Mouse (Mus musculus) ES-Bruce4 (cell line): ENCODE measurements around the gene Kirrel3. TPM values are rescaled to one million over a fixed set of nuclear protein-coding genes. Genes with fewer than 3 reads are reported as not detected.

Experiments
- H3K27ac ChIP-seq: 2 replicates; pipeline ENCODE4 v1.5.1; 2012; ENCODE audit warnings: low read length, inconsistent platforms; ENCODE audit not compliant: insufficient read depth
- H3K27me3 ChIP-seq: 2 replicates; pipeline ENCODE4 v1.6.1; 2012; ENCODE audit warnings: mild to moderate bottlenecking, low read length, inconsistent platforms; ENCODE audit not compliant: control insufficient read depth, poor library complexity, insufficient read depth, severe bottlenecking
- H3K36me3 ChIP-seq: 2 replicates; pipeline ENCODE4 v1.6.1; 2012; ENCODE audit warnings: inconsistent platforms, mild to moderate bottlenecking, low read length, moderate library complexity; ENCODE audit not compliant: control insufficient read depth, poor library complexity, insufficient read depth, severe bottlenecking
- H3K4me1 ChIP-seq: one replicate; pipeline ENCODE4 v1.8.1; 2011; ENCODE audit warnings: low read length; ENCODE audit not compliant: control insufficient read depth, insufficient read depth
- H3K4me3 ChIP-seq: 2 replicates; pipeline ENCODE4 v1.5.1; 2011; ENCODE audit warnings: low read depth, mild to moderate bottlenecking, low read length
- H3K9ac ChIP-seq: 2 replicates; pipeline ENCODE4 v1.6.1; 2012; ENCODE audit warnings: low read depth, mild to moderate bottlenecking, inconsistent platforms; ENCODE audit not compliant: poor library complexity, severe bottlenecking
- H3K9me3 ChIP-seq: replicated peaks from 2 replicates; pipeline ENCODE4 v1.6.1; 2012; ENCODE audit warnings: mild to moderate bottlenecking, low read length, inconsistent platforms; ENCODE audit not compliant: control insufficient read depth, poor library complexity, insufficient read depth, severe bottlenecking
- CTCF ChIP-seq: IDR thresholded peaks from one replicate; pipeline ENCODE4 v1.8.1; 2011; ENCODE audit warnings: low read depth, low read length
- EP300 ChIP-seq: IDR thresholded peaks from 2 replicates; pipeline ENCODE4 v1.6.1; 2011; ENCODE audit warnings: low read depth, low read length; ENCODE audit not compliant: insufficient read depth
- POLR2A ChIP-seq: IDR thresholded peaks from one replicate; pipeline ENCODE4 v1.8.1; 2011; ENCODE audit warnings: low read length; ENCODE audit not compliant: insufficient read depth
- polyA plus RNA-seq: library from polyadenylated mRNA; stranded (reverse); fragments of >200 nt; gene quantifications from 2 replicates; pipeline ENCODE4 v1.2.4, GENCODE M21; 2011; ENCODE audit warnings: low read depth; ENCODE audit not compliant: missing spikeins, insufficient read depth, insufficient read length

Kirrel3 gene
- polyA plus RNA-seq, 1 experiment = 0.52 TPM

- no peak overlapping the region for H3K27ac ChIP-seq
- no peaks in the 10 kb centered on the region for H3K36me3 ChIP-seq
Measured at GRCm38 (mm10) chr9:34977700-34978099, 492.0 kb downstream of the Kirrel3 start.

GRCm38 (mm10) chr9:34978229-34978628 is 492.5 kb downstream of the Kirrel3 start:
- H3K9ac ChIP-seq = no peak overlapping the region
- TF ChIP-seq EP300 = no peak
- no peak for TF ChIP-seq POLR2A
- no peak for TF ChIP-seq CTCF
- H3K4me1 ChIP-seq = no peaks in the 10 kb centered on the region
- H3K36me3 ChIP-seq = no peaks in the 10 kb centered on the region
- no peaks in the 10 kb centered on the region for H3K27me3 ChIP-seq
- H3K4me3 ChIP-seq = no peak overlapping the region
- no peaks in the 10 kb centered on the region for H3K9me3 ChIP-seq
- H3K27ac ChIP-seq = no peak overlapping the region

More at GRCm38 (mm10) chr9:34977700-34978099, 492.0 kb downstream of the Kirrel3 start:
- H3K4me1 ChIP-seq = no peaks in the 10 kb centered on the region
- H3K9me3 ChIP-seq = no peaks in the 10 kb centered on the region
- H3K4me3 ChIP-seq = no peak overlapping the region
- no peak overlapping the region for H3K9ac ChIP-seq
- H3K27me3 ChIP-seq = no peaks in the 10 kb centered on the region
- no peak for TF ChIP-seq POLR2A
- no peak for TF ChIP-seq CTCF
- TF ChIP-seq EP300 = no peak

- no peaks in the 10 kb centered on the region for H3K9me3 ChIP-seq
- no peak overlapping the region for H3K4me3 ChIP-seq
- H3K27me3 ChIP-seq = no peaks in the 10 kb centered on the region
- no peaks in the 10 kb centered on the region for H3K4me1 ChIP-seq
- no peak overlapping the region for H3K27ac ChIP-seq
- H3K9ac ChIP-seq = no peak overlapping the region
- no peak for TF ChIP-seq CTCF
- TF ChIP-seq EP300 = no peak
- TF ChIP-seq POLR2A = no peak
- no peaks in the 10 kb centered on the region for H3K36me3 ChIP-seq
Measured at GRCm38 (mm10) chr9:34980516-34981265, 495.0 kb downstream of the Kirrel3 start.

DNA sequence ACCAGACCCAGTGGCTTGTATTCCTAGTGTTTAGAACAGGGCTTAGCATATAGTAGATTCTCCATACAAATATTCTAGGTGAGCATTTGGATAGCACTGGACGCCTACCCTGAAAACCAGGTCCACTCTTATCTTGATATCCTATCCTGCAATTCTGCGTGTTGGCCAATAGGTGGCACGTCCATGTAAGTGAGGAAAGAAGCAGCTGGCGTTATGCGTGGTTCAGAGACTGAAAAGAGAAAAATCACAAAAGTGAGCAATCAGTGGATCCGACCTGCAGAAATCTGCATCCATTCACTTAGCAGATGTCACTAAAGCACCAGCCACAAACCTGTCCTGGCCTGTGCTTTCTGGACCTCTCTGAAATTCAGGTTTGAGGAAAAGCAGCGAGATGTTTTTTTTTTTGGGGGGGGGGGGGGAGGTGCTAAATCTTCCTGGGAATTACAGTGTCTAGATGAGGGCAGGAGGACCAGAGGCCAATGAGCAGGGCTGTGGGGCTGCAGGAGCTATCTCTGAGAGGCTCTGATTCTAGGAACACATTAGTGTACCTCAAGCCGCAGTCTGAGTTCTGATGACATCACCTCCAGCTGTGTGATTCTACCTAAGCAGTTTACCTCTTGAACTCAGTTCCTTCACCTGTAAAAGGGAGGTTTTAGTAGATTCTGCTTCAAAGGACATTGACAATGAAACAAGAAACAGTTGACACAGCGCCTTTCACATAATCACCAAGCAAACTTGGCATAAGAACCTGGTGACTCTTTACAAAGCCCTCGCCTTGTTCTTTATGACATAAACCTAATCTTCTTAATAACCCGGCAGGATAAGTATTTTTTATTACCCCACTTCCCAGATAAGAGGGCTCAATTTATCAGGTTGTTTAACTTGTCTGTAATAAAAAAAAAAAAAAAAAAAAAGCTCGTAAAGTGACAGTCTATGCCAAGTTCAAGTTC is 498.1 kb downstream of the Kirrel3 start:
- no peak overlapping the region for H3K9ac ChIP-seq
- H3K9me3 ChIP-seq = no peaks in the 10 kb centered on the region
- H3K27ac ChIP-seq = no peak overlapping the region
- H3K4me3 ChIP-seq = no peak overlapping the region
- no peaks in the 10 kb centered on the region for H3K36me3 ChIP-seq
- no peaks in the 10 kb centered on the region for H3K27me3 ChIP-seq
- TF ChIP-seq EP300 = no peak
- peak; percentile 28 for TF ChIP-seq CTCF
- no peaks in the 10 kb centered on the region for H3K4me1 ChIP-seq

DNA sequence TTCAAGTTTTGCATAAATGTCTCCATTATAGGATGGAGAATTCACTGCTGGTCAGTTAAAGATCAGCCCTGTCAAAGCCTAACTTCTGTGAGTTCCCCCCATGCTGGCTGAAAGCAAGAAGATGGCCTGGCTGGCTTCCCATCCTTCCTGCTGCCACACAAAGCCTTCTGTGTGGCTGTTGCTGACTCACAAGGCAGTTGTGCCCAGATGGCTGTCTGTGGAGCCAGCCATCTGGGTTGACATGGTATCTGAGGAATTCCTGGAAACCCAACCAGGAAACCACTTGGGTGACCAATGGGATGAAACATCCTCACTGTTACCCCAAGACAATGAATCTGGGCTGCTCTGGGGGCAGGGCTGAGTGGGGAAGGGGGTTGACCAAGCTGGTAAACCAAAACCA is 500.5 kb downstream of the Kirrel3 start:
- H3K4me1 ChIP-seq = no peaks in the 10 kb centered on the region

More for the DNA sequence above, 500.5 kb downstream of the Kirrel3 start:
- Histone ChIP-seq H3K9ac (no peak overlapping the region), H3K9me3 (no peaks in the 10 kb centered on the region), H3K27me3 (no peaks in the 10 kb centered on the region), H3K4me3 (no peak overlapping the region), H3K36me3 (no peaks in the 10 kb centered on the region), H3K27ac (no peak overlapping the region)
- TF ChIP-seq EP300 (no peak), POLR2A (no peak), CTCF (no peak)
